In genomic region chr15:10771311-10771690, GRCm38 (mm10) we compare ENCODE assay signal across 12 mouse cellular contexts. TPM values are rescaled to one million over a fixed set of nuclear protein-coding genes. Genes with fewer than 3 reads are reported as not detected.
DNase-seq lines count a peak whose midpoint lies in the region; ATAC-seq and TF ChIP-seq lines count a peak whose summit lies in the region.
"Had no signal": no experiment of that assay in that cellular context is flagged by ENCODE, and none has a peak within 500 bp of the region (broad histone marks: within the 10 kb centered on the region; RNA-seq: fewer than 3 reads in every experiment).

No protein-coding gene starts in this region.

- H3K9me3 ChIP-seq in embryonic facial prominence, embryonic 13.5 days = no peaks in the 10 kb centered on the region
- no peaks in the 10 kb centered on the region for H3K9me3 ChIP-seq in embryonic facial prominence, embryonic 10.5 days
- H3K9me3 ChIP-seq: forebrain, embryonic 12.5 days; heart, embryonic 15.5 days had no signal

- WGBS in embryonic facial prominence, embryonic 13.5 days = 29% methylated on average over 4 of the region's 4 CpGs
- 47% methylated on average over 4 of the region's 4 CpGs for WGBS in embryonic facial prominence, embryonic 10.5 days
- 23% methylated on average over 4 of the region's 4 CpGs for WGBS in kidney, adult 2 months

- 0 out of 2 replicates have a peak overlapping the region, but pooled peaks have one; percentile 12 for H3K27ac ChIP-seq in embryonic facial prominence, embryonic 13.5 days
- no peak overlapping the region for H3K27ac ChIP-seq in embryonic facial prominence, embryonic 10.5 days (replicated peaks)
- peak overlapping the region; percentile 90 for H3K27ac ChIP-seq in kidney, adult 2 months (ENCODE audit: insufficient read depth, low read depth, low read length)
- H3K27ac ChIP-seq: forebrain, embryonic 12.5 days; heart, embryonic 15.5 days had no signal

- no peak for TF ChIP-seq CTCF in kidney, adult 2 months (conservative IDR thresholded peaks at IDR 0.05; ENCODE audit: insufficient read depth, insufficient read length, low read depth, low read length)

- no peaks in the 10 kb centered on the region for H3K27me3 ChIP-seq in embryonic facial prominence, embryonic 13.5 days
- no peaks in the 10 kb centered on the region for H3K27me3 ChIP-seq in embryonic facial prominence, embryonic 10.5 days (replicated peaks; ENCODE audit: low read depth, poor library complexity, severe bottlenecking)
- H3K27me3 ChIP-seq in kidney, adult 2 months (replicated peaks; ENCODE audit: control insufficient read depth, insufficient read depth, low read length) = no peaks in the 10 kb centered on the region
- H3K27me3 ChIP-seq: forebrain, embryonic 12.5 days; heart, embryonic 15.5 days had no signal

- H3K4me1 ChIP-seq in embryonic facial prominence, embryonic 13.5 days = peaks cover 5% of the 10 kb centered on the region; the same call in 1 of the 2 replicates
- no peaks in the 10 kb centered on the region for H3K4me1 ChIP-seq in embryonic facial prominence, embryonic 10.5 days
- H3K4me1 ChIP-seq in kidney, adult 2 months (ENCODE audit: control insufficient read depth, insufficient read depth, low read length) = peaks cover 3% of the 10 kb centered on the region; the same call in 1 of the 2 replicates
- H3K4me1 ChIP-seq: forebrain, embryonic 12.5 days; heart, embryonic 15.5 days had no signal

- no peak overlapping the region for H3K4me2 ChIP-seq in embryonic facial prominence, embryonic 13.5 days
- H3K4me2 ChIP-seq: forebrain, embryonic 12.5 days; heart, embryonic 15.5 days had no signal

- no peak overlapping the region for H3K9ac ChIP-seq in embryonic facial prominence, embryonic 13.5 days
- H3K9ac ChIP-seq: forebrain, embryonic 12.5 days; heart, embryonic 15.5 days had no signal

- no peak for TF ChIP-seq POLR2A in kidney, adult 2 months (IDR thresholded peaks at IDR 0.05; ENCODE audit: low read depth, low read length)

- H3K4me3 ChIP-seq in embryonic facial prominence, embryonic 13.5 days = no peak overlapping the region
- H3K4me3 ChIP-seq in embryonic facial prominence, embryonic 10.5 days = no peak overlapping the region
- H3K4me3 ChIP-seq in kidney, adult 2 months (ENCODE audit: insufficient read depth, low read depth, low read length) = no peak overlapping the region
- H3K4me3 ChIP-seq: forebrain, embryonic 12.5 days; heart, embryonic 15.5 days had no signal

- no peak for DNase-seq in embryonic facial prominence, embryonic 10.5 days (ENCODE audit: low spot score)
- peak; percentile 91 for DNase-seq in 416B (ENCODE audit: low read depth)
- DNase-seq in kidney, adult 2 months = peak; percentile 70
- peak; percentile 60 for DNase-seq in lung, postnatal 10 days
- DNase-seq in frontal cortex, postnatal 25 days (ENCODE audit: low spot score in 2 of 2) = no peak
- DNase-seq in cerebellum, adult 9-11 months = no peak
- no peak for DNase-seq in spleen, postnatal 36 days (ENCODE audit: low spot score in 2 of 2)
- DNase-seq: cerebellum, adult 18-20 months; right cerebral cortex, postnatal 25 days had no signal

- H3K36me3 ChIP-seq in embryonic facial prominence, embryonic 13.5 days = no peaks in the 10 kb centered on the region
- no peaks in the 10 kb centered on the region for H3K36me3 ChIP-seq in embryonic facial prominence, embryonic 10.5 days (replicated peaks)
- no peaks in the 10 kb centered on the region for H3K36me3 ChIP-seq in kidney, adult 2 months (ENCODE audit: control insufficient read depth, insufficient read depth, low read length)
- H3K36me3 ChIP-seq: forebrain, embryonic 12.5 days; heart, embryonic 15.5 days had no signal

- ATAC-seq in embryonic facial prominence, embryonic 13.5 days (ENCODE audit: insufficient number of reproducible peaks, insufficient read depth, low FRiP score, low TSS enrichment, low read depth) = no peak

RNA-seq across cellular contexts. Expression of gene Rai14, which starts 56.9 kb away (rescaled TPM):
- 78.9 and 87.3 TPM in 2 replicates for polyA plus RNA-seq in embryonic facial prominence, embryonic 13.5 days (2015; fragmentation: Nextera tagmentation; extraction: Ambion mirVana)
- 73.2 and 75.8 TPM in 2 replicates for polyA plus RNA-seq in embryonic facial prominence, embryonic 10.5 days (2016; fragmentation: Nextera tagmentation; extraction: Ambion mirVana)
- 7.2 and 8.9 TPM in 2 replicates for polyA plus RNA-seq in kidney, adult 2 months (2012; rRNA removed)

Comparison
In these comparisons a context has a peak if more than half of its experiments do, and no peak if none do; other contexts are left out.
1. DNase-seq: peak in 416B (single experiment), kidney, adult 2 months (single experiment) and lung, postnatal 10 days (single experiment); none in embryonic facial prominence, embryonic 10.5 days (single experiment), frontal cortex, postnatal 25 days (0 of 2), cerebellum, adult 9-11 months (single experiment) and spleen, postnatal 36 days (0 of 2).